Mouse (Mus musculus): ENCODE results near the gene Pdcd2l. TPM values are rescaled to one million over a fixed set of nuclear protein-coding genes. Genes with fewer than 3 reads are reported as not detected.

Gene Pdcd2l
- total and polyA plus RNA-seq, 2 experiments from 2014 or later = 41.9 to 44.0 TPM

GRCm38 (mm10) chr7:34168470-34169251 lies 27.8 kb downstream of the Pdcd2l start:
- no peak for TF ChIP-seq CTCF (IDR thresholded peaks at IDR 0.05; ENCODE audit: low read depth)
- TF ChIP-seq EP300 (IDR thresholded peaks at IDR 0.05; ENCODE audit: low read depth) = no peak
- Histone ChIP-seq H3K27ac (ENCODE audit: low read depth) (peak overlapping the region; percentile 91), H3K27me3 (ENCODE audit: control insufficient read depth, insufficient read depth, low read length) (no peaks in the 10 kb centered on the region), H3K9me3 (replicated peaks; ENCODE audit: control insufficient read depth, low read length) (no peaks in the 10 kb centered on the region), H3K4me2 (ENCODE audit: low read depth, low read length) (peak overlapping the region; percentile 74), H3K9ac (replicated peaks; ENCODE audit: low read depth, low read length) (peak overlapping the region; percentile 94), H3K4me1 (ENCODE audit: control insufficient read depth, insufficient read depth) (peaks cover 7% of the 10 kb centered on the region), H3K36me3 (replicated peaks; ENCODE audit: control insufficient read depth, insufficient read depth, low read length) (peaks cover 15% of the 10 kb centered on the region), H3K4me3 (ENCODE audit: low read depth, low read length) (peak overlapping the region; percentile 97)
- WGBS = 10% methylated on average over 30 of the region's 30 CpGs
- peak; percentile 84 for DNase-seq (ENCODE audit: low spot score)
- ATAC-seq (ENCODE audit: insufficient read depth, low read depth) = peak; percentile 97

DNA sequence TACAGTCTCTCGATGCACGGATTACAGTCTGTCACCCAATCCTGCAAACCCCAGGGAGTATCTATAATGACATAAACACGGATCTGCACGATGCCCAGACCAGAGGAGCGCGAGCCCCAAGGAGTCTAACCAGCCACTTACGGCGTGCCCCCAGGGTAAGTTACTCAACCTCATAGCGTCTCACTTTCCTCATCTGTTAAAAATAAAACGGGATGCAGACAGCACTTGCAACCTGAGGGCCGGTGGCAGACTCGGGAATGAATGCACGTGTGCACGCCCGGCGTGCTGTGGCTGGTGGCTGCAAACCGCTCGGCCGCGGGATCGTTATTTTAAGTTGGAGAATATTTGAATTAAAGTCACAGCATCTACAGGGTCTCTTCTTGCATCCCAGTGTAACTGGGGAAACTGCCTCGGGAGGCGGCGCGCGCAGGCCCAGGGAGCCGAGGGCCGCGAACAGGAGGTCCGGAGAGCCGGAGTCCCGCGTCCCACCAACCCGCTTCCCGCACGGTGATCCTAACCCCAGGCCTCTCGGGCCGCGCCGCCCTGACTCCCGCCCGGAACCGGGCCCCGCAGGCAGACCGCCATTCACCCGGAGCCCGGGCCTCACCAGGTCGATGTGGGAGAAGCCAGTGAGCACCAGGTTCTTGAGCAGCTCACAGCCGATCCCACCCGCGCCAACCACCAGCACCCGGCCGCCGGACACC lies 28.5 kb downstream of the Pdcd2l start:
- under 1% methylated on average over 45 of the region's 54 CpGs for WGBS
- Histone ChIP-seq H3K4me3 (ENCODE audit: low read depth, low read length) (peak overlapping the region; percentile 97), H3K9me3 (replicated peaks; ENCODE audit: control insufficient read depth, low read length) (no peaks in the 10 kb centered on the region), H3K9ac (replicated peaks; ENCODE audit: low read depth, low read length) (peak overlapping the region; percentile 94), H3K27me3 (ENCODE audit: control insufficient read depth, insufficient read depth, low read length) (no peaks in the 10 kb centered on the region), H3K27ac (ENCODE audit: low read depth) (peak overlapping the region; percentile 91), H3K4me1 (ENCODE audit: control insufficient read depth, insufficient read depth) (peaks cover 7% of the 10 kb centered on the region), H3K36me3 (replicated peaks; ENCODE audit: control insufficient read depth, insufficient read depth, low read length) (peaks cover 22% of the 10 kb centered on the region), H3K4me2 (ENCODE audit: low read depth, low read length) (peak overlapping the region; percentile 74)
- ATAC-seq (ENCODE audit: insufficient read depth, low read depth) (peak; percentile 71), DNase-seq (ENCODE audit: low spot score) (peak; percentile 18)
- TF ChIP-seq CTCF (IDR thresholded peaks at IDR 0.05; ENCODE audit: low read depth) (no peak), EP300 (IDR thresholded peaks at IDR 0.05; ENCODE audit: low read depth) (no peak)

DNA sequence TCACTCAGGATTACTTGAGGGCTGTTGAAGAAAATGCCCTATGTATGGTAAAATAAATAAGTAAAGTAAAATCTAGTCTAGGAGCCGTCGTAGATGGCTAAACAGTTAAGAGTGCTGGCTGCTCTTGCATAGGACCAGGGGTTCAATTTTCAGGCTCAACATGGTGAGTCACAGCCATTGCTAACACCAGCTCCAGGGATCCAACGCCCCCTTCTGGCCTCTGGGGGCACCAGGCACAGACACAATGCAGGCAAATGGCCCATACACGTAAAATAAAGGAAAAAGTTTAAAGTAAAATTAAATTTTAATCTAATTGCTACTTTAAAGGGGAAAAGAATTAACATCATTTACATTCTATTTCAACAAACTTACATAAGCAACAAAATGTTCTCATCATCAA lies 29.6 kb downstream of the Pdcd2l start:
- Histone ChIP-seq H3K4me3 (ENCODE audit: low read depth, low read length) (no peak overlapping the region), H3K36me3 (replicated peaks; ENCODE audit: control insufficient read depth, insufficient read depth, low read length) (peaks cover 33% of the 10 kb centered on the region), H3K27ac (ENCODE audit: low read depth) (no peak overlapping the region), H3K4me1 (ENCODE audit: control insufficient read depth, insufficient read depth) (peaks cover 7% of the 10 kb centered on the region), H3K9me3 (replicated peaks; ENCODE audit: control insufficient read depth, low read length) (no peaks in the 10 kb centered on the region), H3K9ac (replicated peaks; ENCODE audit: low read depth, low read length) (no peak overlapping the region), H3K4me2 (ENCODE audit: low read depth, low read length) (no peak overlapping the region), H3K27me3 (ENCODE audit: control insufficient read depth, insufficient read depth, low read length) (no peaks in the 10 kb centered on the region)
- 60% methylated on average over 4 of the region's 4 CpGs for WGBS
- ATAC-seq (ENCODE audit: insufficient read depth, low read depth) (no peak), DNase-seq (ENCODE audit: low spot score) (peak; percentile 7)
- TF ChIP-seq CTCF (IDR thresholded peaks at IDR 0.05; ENCODE audit: low read depth) (peak; percentile 26), EP300 (IDR thresholded peaks at IDR 0.05; ENCODE audit: low read depth) (no peak)

GRCm38 (mm10) chr7:34165999-34166398 lies 30.5 kb downstream of the Pdcd2l start:
- 85% methylated on average over 3 of the region's 3 CpGs for WGBS
- TF ChIP-seq CTCF (IDR thresholded peaks at IDR 0.05; ENCODE audit: low read depth) (no peak), EP300 (IDR thresholded peaks at IDR 0.05; ENCODE audit: low read depth) (no peak)
- no peak overlapping the region for H3K27ac ChIP-seq (ENCODE audit: low read depth)
- no peak overlapping the region for H3K4me3 ChIP-seq (ENCODE audit: low read depth, low read length)
- H3K9me3 ChIP-seq (replicated peaks; ENCODE audit: control insufficient read depth, low read length) = no peaks in the 10 kb centered on the region
- H3K27me3 ChIP-seq (ENCODE audit: control insufficient read depth, insufficient read depth, low read length) = no peaks in the 10 kb centered on the region
- H3K4me1 ChIP-seq (ENCODE audit: control insufficient read depth, insufficient read depth) = peaks cover 7% of the 10 kb centered on the region
- DNase-seq (ENCODE audit: low spot score) = no peak
- H3K4me2 ChIP-seq (ENCODE audit: low read depth, low read length) = no peak overlapping the region
- H3K36me3 ChIP-seq (replicated peaks; ENCODE audit: control insufficient read depth, insufficient read depth, low read length) = peaks cover 42% of the 10 kb centered on the region
- no peak for ATAC-seq (ENCODE audit: insufficient read depth, low read depth)
- no peak overlapping the region for H3K9ac ChIP-seq (replicated peaks; ENCODE audit: low read depth, low read length)

DNA sequence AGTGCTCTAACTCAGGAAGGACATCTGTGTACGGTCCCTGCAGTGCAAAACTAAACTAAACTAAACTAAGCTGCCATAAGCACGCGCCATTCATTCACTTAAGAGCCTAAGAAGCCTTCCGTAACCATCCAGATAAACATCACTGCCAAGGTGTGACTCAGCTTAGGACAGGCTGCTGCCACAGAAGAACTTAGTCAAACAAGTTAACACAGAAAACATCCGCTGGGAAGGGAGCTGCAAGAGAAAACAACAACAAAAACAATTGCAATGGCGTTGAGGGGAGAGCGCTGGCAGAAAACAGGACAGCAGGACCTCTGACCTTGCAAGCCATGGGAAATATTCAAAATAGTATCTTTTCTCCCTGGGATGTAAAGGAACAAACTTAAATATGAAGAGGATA lies 31.8 kb downstream of the Pdcd2l start:
- Histone ChIP-seq H3K27ac (ENCODE audit: low read depth) (no peak overlapping the region), H3K36me3 (replicated peaks; ENCODE audit: control insufficient read depth, insufficient read depth, low read length) (peaks cover 53% of the 10 kb centered on the region), H3K4me1 (ENCODE audit: control insufficient read depth, insufficient read depth) (peaks cover 7% of the 10 kb centered on the region), H3K4me3 (ENCODE audit: low read depth, low read length) (no peak overlapping the region), H3K9ac (replicated peaks; ENCODE audit: low read depth, low read length) (no peak overlapping the region), H3K4me2 (ENCODE audit: low read depth, low read length) (no peak overlapping the region), H3K27me3 (ENCODE audit: control insufficient read depth, insufficient read depth, low read length) (no peaks in the 10 kb centered on the region), H3K9me3 (replicated peaks; ENCODE audit: control insufficient read depth, low read length) (no peaks in the 10 kb centered on the region)
- WGBS = 89% methylated on average over 7 of the region's 7 CpGs
- no peak for DNase-seq (ENCODE audit: low spot score)
- no peak for ATAC-seq (ENCODE audit: insufficient read depth, low read depth)
- no peak for TF ChIP-seq CTCF (IDR thresholded peaks at IDR 0.05; ENCODE audit: low read depth)

All from heart, postnatal 0 days (tissue).